Mouse (Mus musculus): Measurements from ENCODE around the gene Parp16. TPM values are rescaled to one million over a fixed set of nuclear protein-coding genes. Genes with fewer than 3 reads are reported as not detected.

Gene Parp16
- 4.9 TPM in 2 replicates for total RNA-seq (2012; rRNA removed)

GRCm38 (mm10) chr9:65195053-65195452 lies at the start of gene Parp16:
Parp16 (plus strand) TSS chr9:65195353.
- Histone ChIP-seq H3K27ac (ENCODE audit: insufficient read depth, low read depth, low read length, poor library complexity, severe bottlenecking) (no peak within 1 kb of the TSS), H3K4me1 (ENCODE audit: control insufficient read depth in 2 of 2, insufficient read depth in 2 of 2, low read length in 2 of 2, poor library complexity in 1 of 2) (peaks cover 0 to 24% of the 10 kb centered on the region in 2 experiments; a peak in 2 of 4 replicates), H3K4me3 (ENCODE audit: insufficient read depth in 1 of 2, low read depth in 1 of 2, low read length in 2 of 2, poor library complexity in 1 of 2, severe bottlenecking in 1 of 2) (no peak within 1 kb of the TSS), H3K9me3 (ENCODE audit: control insufficient read depth, insufficient read depth, low read depth, low read length) (no peaks in the 10 kb centered on the region), H3K36me3 (ENCODE audit: control insufficient read depth, insufficient read depth, low read length, poor library complexity, severe bottlenecking) (no peaks in the 10 kb centered on the region), H3K9ac (ENCODE audit: insufficient read depth, low read depth, low read length, poor library complexity, severe bottlenecking) (no peak within 1 kb of the TSS; the same call in none of the 2 replicates)
- TF ChIP-seq ZNF384 (IDR thresholded peaks at IDR 0.05; ENCODE audit: low read depth, low read length) = no peak
- no peak for TF ChIP-seq HCFC1 (IDR thresholded peaks at IDR 0.05; ENCODE audit: borderline replicate concordance, insufficient read depth, low read length)
- no peak for TF ChIP-seq ZC3H11A (IDR thresholded peaks at IDR 0.05; ENCODE audit: borderline replicate concordance, low read depth, low read length)
- no peak for TF ChIP-seq MAFK (IDR thresholded peaks at IDR 0.05; ENCODE audit: insufficient read depth, low read depth, low read length)
- no peak for TF ChIP-seq CHD2 (IDR thresholded peaks at IDR 0.05; ENCODE audit: low read depth, low read length)
- in situ Hi-C loops (cut with MboI; ENCODE audit: low sequenced_read_pairs in 2 of 2, unreplicated experiment in 2 of 2) = no loop called here
- no peak for DNase-seq (ENCODE audit: low read depth, low spot score)

GRCm38 (mm10) chr9:65146001-65146400 lies 49.2 kb upstream of the Parp16 start:
- Histone ChIP-seq H3K4me3 (ENCODE audit: insufficient read depth in 1 of 2, low read depth in 1 of 2, low read length in 2 of 2, poor library complexity in 1 of 2, severe bottlenecking in 1 of 2) (no peak overlapping the region), H3K9me3 (ENCODE audit: control insufficient read depth, insufficient read depth, low read depth, low read length) (no peaks in the 10 kb centered on the region), H3K27ac (ENCODE audit: insufficient read depth, low read depth, low read length, poor library complexity, severe bottlenecking) (no peak overlapping the region), H3K36me3 (ENCODE audit: control insufficient read depth, insufficient read depth, low read length, poor library complexity, severe bottlenecking) (peaks cover 4% of the 10 kb centered on the region; the same call in 1 of the 2 replicates), H3K4me1 (ENCODE audit: control insufficient read depth in 2 of 2, insufficient read depth in 2 of 2, low read length in 2 of 2, poor library complexity in 1 of 2) (peaks cover 0 to 2% of the 10 kb centered on the region in 2 experiments; a peak in 1 of 4 replicates), H3K9ac (ENCODE audit: insufficient read depth, low read depth, low read length, poor library complexity, severe bottlenecking) (no peak overlapping the region)
- in situ Hi-C loops (cut with MboI; ENCODE audit: low sequenced_read_pairs in 2 of 2, unreplicated experiment in 2 of 2) = no loop called here
- DNase-seq (ENCODE audit: low read depth, low spot score) = no peak
- TF ChIP-seq ZNF384 (IDR thresholded peaks at IDR 0.05; ENCODE audit: low read depth, low read length) (no peak), ZC3H11A (IDR thresholded peaks at IDR 0.05; ENCODE audit: borderline replicate concordance, low read depth, low read length) (no peak), CHD2 (IDR thresholded peaks at IDR 0.05; ENCODE audit: low read depth, low read length) (no peak)

DNA sequence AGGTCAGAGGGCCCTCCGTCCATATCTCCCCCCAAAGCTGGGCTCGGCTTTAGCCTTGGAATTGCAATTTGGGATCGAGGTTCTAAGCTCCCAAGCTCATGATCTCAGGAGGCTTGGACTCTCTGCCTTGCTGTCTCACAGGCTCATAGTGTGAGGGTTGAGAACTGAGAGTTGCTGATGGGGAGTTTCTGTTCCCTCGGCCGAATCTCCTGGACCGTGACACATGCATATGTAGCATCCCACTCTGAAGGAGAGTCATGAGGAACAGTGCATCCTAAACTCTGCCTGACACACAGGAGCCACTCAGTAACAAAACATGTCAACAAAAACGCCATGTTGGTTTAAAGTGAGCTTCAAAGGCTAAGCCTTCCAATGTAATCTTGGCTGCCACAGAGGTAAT lies 46.6 kb upstream of the Parp16 start:
- H3K4me3 ChIP-seq (ENCODE audit: insufficient read depth in 1 of 2, low read depth in 1 of 2, low read length in 2 of 2, poor library complexity in 1 of 2, severe bottlenecking in 1 of 2) = no peak overlapping the region
- peaks cover 4% of the 10 kb centered on the region; the same call in 1 of the 2 replicates for H3K36me3 ChIP-seq (ENCODE audit: control insufficient read depth, insufficient read depth, low read length, poor library complexity, severe bottlenecking)
- H3K9ac ChIP-seq (ENCODE audit: insufficient read depth, low read depth, low read length, poor library complexity, severe bottlenecking) = no peak overlapping the region
- DNase-seq (ENCODE audit: low read depth, low spot score) = no peak
- H3K27ac ChIP-seq (ENCODE audit: insufficient read depth, low read depth, low read length, poor library complexity, severe bottlenecking) = no peak overlapping the region
- no peaks in the 10 kb centered on the region for H3K9me3 ChIP-seq (ENCODE audit: control insufficient read depth, insufficient read depth, low read depth, low read length)
- in situ Hi-C loops (cut with MboI; ENCODE audit: low sequenced_read_pairs in 2 of 2, unreplicated experiment in 2 of 2) = no loop called here
- H3K4me1 ChIP-seq (ENCODE audit: control insufficient read depth in 2 of 2, insufficient read depth in 2 of 2, low read length in 2 of 2, poor library complexity in 1 of 2) = peaks cover 0 to 8% of the 10 kb centered on the region in 2 experiments; a peak in 2 of 4 replicates
- TF ChIP-seq HCFC1 (IDR thresholded peaks at IDR 0.05; ENCODE audit: borderline replicate concordance, insufficient read depth, low read length) (no peak), ZNF384 (IDR thresholded peaks at IDR 0.05; ENCODE audit: low read depth, low read length) (no peak), ZC3H11A (IDR thresholded peaks at IDR 0.05; ENCODE audit: borderline replicate concordance, low read depth, low read length) (no peak), CHD2 (IDR thresholded peaks at IDR 0.05; ENCODE audit: low read depth, low read length) (no peak), MAFK (IDR thresholded peaks at IDR 0.05; ENCODE audit: insufficient read depth, low read depth, low read length) (no peak)

DNA sequence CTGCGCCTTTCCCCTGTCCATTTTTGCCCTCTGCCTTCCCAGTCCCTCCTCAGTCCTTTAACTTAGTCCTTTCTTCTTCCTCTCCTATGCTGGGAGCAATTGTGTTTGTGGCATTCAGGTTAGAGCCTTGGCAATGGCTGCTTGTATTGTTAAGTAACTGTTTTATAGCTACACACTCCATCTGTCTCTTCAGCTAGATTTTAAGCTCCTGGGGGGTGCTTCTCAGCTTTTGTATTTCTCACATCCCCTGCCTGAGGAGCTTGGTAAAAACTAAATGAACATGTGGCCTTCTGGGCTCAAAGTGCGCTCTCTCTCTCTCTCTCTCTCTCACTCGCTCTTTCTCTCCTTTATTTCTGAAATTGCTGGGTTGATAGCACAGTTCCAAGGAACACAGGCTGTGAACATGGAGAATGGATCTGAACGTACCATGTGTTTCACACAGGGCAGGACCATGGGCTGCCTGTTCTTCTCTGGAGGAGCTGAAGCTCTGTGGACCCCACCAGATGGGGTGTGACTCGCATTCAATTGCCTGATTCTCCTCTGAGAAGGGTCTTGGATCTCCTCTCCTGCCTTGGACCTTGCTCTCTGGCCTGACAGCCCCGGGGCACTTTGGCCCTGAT lies 42.3 kb upstream of the Parp16 start:
- no peaks in the 10 kb centered on the region for H3K36me3 ChIP-seq (ENCODE audit: control insufficient read depth, insufficient read depth, low read length, poor library complexity, severe bottlenecking)
- H3K4me3 ChIP-seq (ENCODE audit: insufficient read depth in 1 of 2, low read depth in 1 of 2, low read length in 2 of 2, poor library complexity in 1 of 2, severe bottlenecking in 1 of 2) = no peak overlapping the region
- no peak overlapping the region for H3K9ac ChIP-seq (ENCODE audit: insufficient read depth, low read depth, low read length, poor library complexity, severe bottlenecking)
- peaks cover 7 to 33% of the 10 kb centered on the region in 2 experiments for H3K4me1 ChIP-seq (ENCODE audit: control insufficient read depth in 2 of 2, insufficient read depth in 2 of 2, low read length in 2 of 2, poor library complexity in 1 of 2)
- TF ChIP-seq CHD2 (IDR thresholded peaks at IDR 0.05; ENCODE audit: low read depth, low read length) (no peak), ZC3H11A (IDR thresholded peaks at IDR 0.05; ENCODE audit: borderline replicate concordance, low read depth, low read length) (no peak), MAFK (IDR thresholded peaks at IDR 0.05; ENCODE audit: insufficient read depth, low read depth, low read length) (no peak), HCFC1 (IDR thresholded peaks at IDR 0.05; ENCODE audit: borderline replicate concordance, insufficient read depth, low read length) (no peak), ZNF384 (IDR thresholded peaks at IDR 0.05; ENCODE audit: low read depth, low read length) (no peak)
- no peak overlapping the region for H3K27ac ChIP-seq (ENCODE audit: insufficient read depth, low read depth, low read length, poor library complexity, severe bottlenecking)
- in situ Hi-C loops (cut with MboI; ENCODE audit: low sequenced_read_pairs in 2 of 2, unreplicated experiment in 2 of 2) = no loop called here
- H3K9me3 ChIP-seq (ENCODE audit: control insufficient read depth, insufficient read depth, low read depth, low read length) = no peaks in the 10 kb centered on the region
- no peak for DNase-seq (ENCODE audit: low read depth, low spot score)
